Comparison of ENCODE assay signal across 25 mouse cellular contexts in the genomic region with DNA sequence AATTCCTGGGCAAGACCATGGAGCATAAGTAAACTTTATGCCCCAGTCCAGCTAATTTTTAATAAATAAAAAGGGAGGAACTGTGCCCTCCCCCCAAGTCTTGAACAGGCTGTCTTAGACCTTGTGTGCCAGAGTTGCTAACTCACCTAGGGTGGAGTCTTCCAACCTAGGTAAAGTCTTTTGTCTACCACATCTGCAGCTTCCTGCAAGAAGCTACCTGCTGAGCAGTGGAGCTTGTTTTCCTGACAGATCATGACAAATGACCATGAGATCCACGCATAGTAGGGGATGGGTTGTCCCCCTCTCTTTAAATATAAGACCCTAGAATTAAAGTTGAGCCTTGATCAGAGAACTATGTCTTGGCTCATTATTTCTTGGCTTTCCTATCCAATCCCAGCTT.
DNase-seq lines count a peak whose midpoint lies in the region; ATAC-seq and TF ChIP-seq lines count a peak whose summit lies in the region.
"Had no signal": no experiment of that assay in that cellular context is flagged by ENCODE, and none has a peak within 500 bp of the region (broad histone marks: within the 10 kb centered on the region; RNA-seq: fewer than 3 reads in every experiment).

No protein-coding gene starts in this region.

- ATAC-seq in hindbrain, embryonic 11.5 days (ENCODE audit: low FRiP score) = no peak
- no peak for ATAC-seq in kidney, embryonic 14.5 days (ENCODE audit: low FRiP score, low TSS enrichment)
- ATAC-seq: activated CD4-positive, CD25-positive, alpha-beta regulatory T cell, adult 4 months; forebrain, embryonic 14.5 days; forebrain, embryonic 16.5 days; Patski had no signal

- H3K4me3 ChIP-seq in E14TG2a.4 (replicated peaks; ENCODE audit: low read length) = peak overlapping the region; percentile 43; the same call in 1 of the 2 replicates
- no peak overlapping the region for H3K4me3 ChIP-seq in hindbrain, embryonic 11.5 days (ENCODE audit: low read depth, low read length)
- H3K4me3 ChIP-seq in kidney, embryonic 14.5 days (ENCODE audit: low read length) = no peak overlapping the region
- H3K4me3 ChIP-seq: embryonic facial prominence, embryonic 13.5 days; embryonic facial prominence, embryonic 15.5 days; erythroblast, embryonic 14.5 days; forebrain, embryonic 10.5 days; forebrain, embryonic 12.5 days had no signal

- TF ChIP-seq CTCF in E14TG2a.4 (conservative IDR thresholded peaks at IDR 0.05; ENCODE audit: low read length) = no peak

- WGBS in hindbrain, embryonic 11.5 days = 54% methylated on average over 1 of the region's 1 CpGs
- 59% methylated on average over 1 of the region's 1 CpGs for WGBS in kidney, embryonic 14.5 days

- peaks cover 30% of the 10 kb centered on the region for H3K9me3 ChIP-seq in E14TG2a.4 (ENCODE audit: low read length)
- no peaks in the 10 kb centered on the region for H3K9me3 ChIP-seq in hindbrain, embryonic 11.5 days (ENCODE audit: control insufficient read depth, low read length)
- peaks cover 2% of the 10 kb centered on the region for H3K9me3 ChIP-seq in kidney, embryonic 14.5 days (ENCODE audit: control insufficient read depth, low read length)
- H3K9me3 ChIP-seq: embryonic facial prominence, embryonic 15.5 days; forebrain, embryonic 10.5 days; forebrain, embryonic 12.5 days had no signal

- H3K4me1 ChIP-seq in E14TG2a.4 (replicated peaks; ENCODE audit: low read depth, low read length) = peaks cover 45% of the 10 kb centered on the region
- H3K4me1 ChIP-seq in hindbrain, embryonic 11.5 days (replicated peaks; ENCODE audit: control insufficient read depth, insufficient read depth, low read length) = no peaks in the 10 kb centered on the region
- H3K4me1 ChIP-seq in kidney, embryonic 14.5 days (ENCODE audit: control insufficient read depth, insufficient read depth, low read length) = no peaks in the 10 kb centered on the region
- H3K4me1 ChIP-seq: embryonic facial prominence, embryonic 13.5 days; embryonic facial prominence, embryonic 15.5 days; forebrain, embryonic 10.5 days; forebrain, embryonic 12.5 days had no signal

- H3K36me3 ChIP-seq in E14TG2a.4 (ENCODE audit: insufficient read depth, low read length) = peaks cover 9% of the 10 kb centered on the region
- H3K36me3 ChIP-seq in hindbrain, embryonic 11.5 days (ENCODE audit: control insufficient read depth, insufficient read depth, low read length) = no peaks in the 10 kb centered on the region
- H3K36me3 ChIP-seq in kidney, embryonic 14.5 days (ENCODE audit: control insufficient read depth, insufficient read depth, low read length) = no peaks in the 10 kb centered on the region
- H3K36me3 ChIP-seq: embryonic facial prominence, embryonic 13.5 days; embryonic facial prominence, embryonic 15.5 days; forebrain, embryonic 10.5 days; forebrain, embryonic 12.5 days; G1E had no signal

- no peak overlapping the region for H3K27ac ChIP-seq in hindbrain, embryonic 11.5 days (ENCODE audit: low read depth, low read length)
- no peak overlapping the region for H3K27ac ChIP-seq in kidney, embryonic 14.5 days (ENCODE audit: low read depth, low read length)
- H3K27ac ChIP-seq: embryonic facial prominence, embryonic 13.5 days; embryonic facial prominence, embryonic 15.5 days; forebrain, embryonic 10.5 days; forebrain, embryonic 12.5 days had no signal

- H3K9ac ChIP-seq in hindbrain, embryonic 11.5 days (ENCODE audit: low read depth, low read length) = no peak overlapping the region
- H3K9ac ChIP-seq in kidney, embryonic 14.5 days (ENCODE audit: low read depth, low read length) = no peak overlapping the region
- H3K9ac ChIP-seq: embryonic facial prominence, embryonic 13.5 days; embryonic facial prominence, embryonic 15.5 days; forebrain, embryonic 12.5 days had no signal

- H3K4me2 ChIP-seq in hindbrain, embryonic 11.5 days (replicated peaks; ENCODE audit: low read depth, low read length) = no peak overlapping the region
- H3K4me2 ChIP-seq in kidney, embryonic 14.5 days (replicated peaks; ENCODE audit: low read depth, low read length) = no peak overlapping the region
- H3K4me2 ChIP-seq: embryonic facial prominence, embryonic 13.5 days; embryonic facial prominence, embryonic 15.5 days; forebrain, embryonic 12.5 days had no signal

- DNase-seq in ES-CJ7 (ENCODE audit: low read depth, low spot score) = peak; percentile 82
- peak; percentile 79 for DNase-seq in R1 (ENCODE audit: low read depth, low spot score)
- DNase-seq in hindbrain, embryonic 11.5 days (ENCODE audit: low spot score) = no peak
- no peak for DNase-seq in adrenal gland, postnatal 25 days
- DNase-seq: adrenal gland, adult 8-10 months; adrenal gland, postnatal 14 days; cerebellum, adult 11 months; cerebellum, adult 18-20 months; cerebellum, adult 8-10 months; cerebellum, adult 9-11 months; cerebellum, postnatal 14 days; cerebellum, postnatal 36 days; embryo, embryonic 11 days had no signal

- H3K27me3 ChIP-seq in E14TG2a.4 (ENCODE audit: insufficient read depth, low read length) = no peaks in the 10 kb centered on the region
- no peaks in the 10 kb centered on the region for H3K27me3 ChIP-seq in hindbrain, embryonic 11.5 days (ENCODE audit: control insufficient read depth, insufficient read depth, low read length)
- H3K27me3 ChIP-seq in kidney, embryonic 14.5 days (ENCODE audit: control insufficient read depth, insufficient read depth, low read length) = no peaks in the 10 kb centered on the region
- H3K27me3 ChIP-seq: embryonic facial prominence, embryonic 13.5 days; embryonic facial prominence, embryonic 15.5 days; forebrain, embryonic 12.5 days had no signal

Comparison
In these comparisons a context has a peak if more than half of its experiments do, and no peak if none do; other contexts are left out.
1. DNase-seq: peak in ES-CJ7 (single experiment) and R1 (single experiment); none in hindbrain, embryonic 11.5 days (single experiment) and adrenal gland, postnatal 25 days (single experiment).